Mouse (Mus musculus): ENCODE results near the gene Kif13a. TPM values are rescaled to one million over a fixed set of nuclear protein-coding genes. Genes with fewer than 3 reads are reported as not detected.
A peak's percentile ranks its signal among the peaks of the same experiment; 100 is the strongest.

The Kif13a gene
- polyA plus RNA-seq (2014; fragmentation: Nextera tagmentation; extraction: Ambion mirVana), result 14.5 and 17.4 TPM in 2 replicates

DNA sequence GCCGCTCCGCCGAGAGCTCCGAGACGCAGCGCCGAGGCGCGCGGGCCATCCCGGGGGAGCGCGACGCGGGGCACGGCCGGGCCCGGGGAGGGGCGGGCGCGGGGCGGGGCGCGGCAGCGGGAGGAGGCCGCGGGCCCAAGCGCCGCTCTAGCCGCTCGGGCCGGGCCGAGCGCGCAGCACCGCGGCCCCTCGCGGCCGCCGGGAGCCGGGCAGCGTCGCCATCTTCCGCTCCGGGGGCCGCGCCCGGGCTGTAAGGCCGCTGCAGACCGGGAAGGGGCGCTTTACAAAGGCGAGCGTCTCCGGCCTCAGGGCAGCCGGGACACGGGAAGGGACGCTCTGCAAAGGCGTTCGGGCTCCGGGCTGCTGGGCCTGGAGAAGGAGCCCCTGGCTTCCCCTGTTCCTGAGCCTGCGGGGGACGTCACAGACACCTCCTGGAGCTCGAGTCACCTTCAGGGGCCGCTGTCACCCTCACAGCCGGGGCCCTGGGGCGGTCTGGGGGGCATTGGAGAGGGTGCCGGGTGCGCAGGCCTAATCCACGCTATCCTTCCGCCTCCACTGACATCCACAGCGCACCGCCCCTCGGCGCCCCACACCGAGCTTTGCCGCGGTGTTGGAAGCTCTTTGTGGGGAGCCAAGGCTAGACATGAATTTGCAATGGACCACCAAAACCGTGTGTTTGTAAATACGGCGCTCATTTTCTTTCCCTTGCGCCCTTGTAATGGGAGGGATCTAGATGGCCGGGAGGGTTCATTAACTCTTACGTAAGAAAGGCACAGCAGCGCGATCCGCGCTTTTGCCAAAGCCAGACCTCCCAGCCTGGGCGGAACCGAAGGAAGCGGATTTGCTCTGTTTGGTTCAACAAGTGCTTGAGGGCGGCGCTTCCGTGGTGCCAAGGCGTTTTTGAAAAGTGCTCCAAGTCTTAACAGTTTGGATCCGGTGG lies at the start of gene Kif13a:
Gene Kif13a (minus strand): TSS at position 149 of the 940 bp plus-strand sequence.
- Histone ChIP-seq H3K36me3 (ENCODE audit: control insufficient read depth, insufficient read depth, low read length) (no peaks in the 10 kb centered on the region), H3K4me3 (ENCODE audit: low read depth, low read length) (peak within 1 kb of the TSS; percentile 59), H3K27me3 (ENCODE audit: control insufficient read depth, insufficient read depth, low read length) (no peaks in the 10 kb centered on the region), H3K9me3 (ENCODE audit: control insufficient read depth, low read length) (no peaks in the 10 kb centered on the region), H3K9ac (ENCODE audit: low read depth, low read length) (peak within 1 kb of the TSS; percentile 91), H3K4me1 (replicated peaks; ENCODE audit: control insufficient read depth, insufficient read depth, low read length) (no peaks in the 10 kb centered on the region; the same call in 1 of the 2 replicates), H3K27ac (ENCODE audit: low read depth, low read length) (peak within 1 kb of the TSS; percentile 98), H3K4me2 (replicated peaks; ENCODE audit: low read depth, low read length) (peak within 1 kb of the TSS; percentile 83)
- under 1% methylated on average over 67 of the region's 96 CpGs for WGBS
- ATAC-seq (ENCODE audit: low FRiP score) (peak; percentile 81), DNase-seq (ENCODE audit: low spot score) (peak; percentile 84)

DNA sequence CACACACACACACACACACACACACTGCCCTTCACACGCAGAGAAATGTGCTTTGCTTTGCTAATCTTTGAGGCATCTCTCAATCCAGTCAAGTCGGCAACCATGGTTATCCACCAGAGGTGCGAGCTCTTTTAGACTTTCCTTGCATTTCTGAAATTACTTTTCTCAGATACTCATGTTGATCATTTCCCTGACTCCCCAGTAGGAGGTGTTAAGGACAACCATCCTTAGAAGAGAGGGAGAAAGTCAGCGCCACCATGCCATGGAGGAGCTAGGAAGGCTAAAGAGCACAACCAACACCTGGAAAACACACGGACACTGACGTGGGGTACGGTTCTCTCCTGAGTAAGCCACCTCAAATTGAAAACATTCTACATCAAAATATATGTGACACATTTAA lies 46.9 kb upstream of the Kif13a start:
- no peaks in the 10 kb centered on the region for H3K36me3 ChIP-seq (ENCODE audit: control insufficient read depth, insufficient read depth, low read length)
- no peak for DNase-seq (ENCODE audit: low spot score)
- H3K27ac ChIP-seq (ENCODE audit: low read depth, low read length), result peak overlapping the region; percentile 75; the same call in 1 of the 2 replicates
- H3K27me3 ChIP-seq (ENCODE audit: control insufficient read depth, insufficient read depth, low read length), result no peaks in the 10 kb centered on the region
- ATAC-seq (ENCODE audit: low FRiP score), result no peak
- WGBS, result 94% methylated on average over 7 of the region's 7 CpGs
- H3K4me2 ChIP-seq (replicated peaks; ENCODE audit: low read depth, low read length), result no peak overlapping the region
- H3K9ac ChIP-seq (ENCODE audit: low read depth, low read length), result no peak overlapping the region
- no peak overlapping the region for H3K4me3 ChIP-seq (ENCODE audit: low read depth, low read length)
- H3K9me3 ChIP-seq (ENCODE audit: control insufficient read depth, low read length), result no peaks in the 10 kb centered on the region
- 0 out of 2 replicates have a peak, but pooled peaks cover 3% of the 10 kb centered on the region for H3K4me1 ChIP-seq (replicated peaks; ENCODE audit: control insufficient read depth, insufficient read depth, low read length)

DNA sequence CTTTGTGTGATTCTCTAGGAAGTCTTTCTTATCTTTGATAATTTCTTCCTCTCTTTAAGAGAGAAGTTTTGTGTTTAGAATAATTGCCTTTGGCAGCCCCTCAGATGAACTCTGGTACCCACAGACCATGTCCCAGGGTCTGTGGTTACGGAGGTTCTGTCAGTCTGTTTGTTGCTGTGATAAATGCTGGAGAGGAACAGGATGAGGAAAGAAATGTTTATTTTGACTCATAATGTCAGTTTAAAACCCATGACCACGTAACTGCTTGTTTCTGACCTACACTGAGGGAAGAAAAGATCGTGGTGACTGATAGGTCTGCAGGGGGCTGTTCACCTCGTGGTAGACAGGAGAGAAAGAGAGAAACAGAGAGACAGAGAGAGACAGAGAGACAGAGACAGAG lies 46.3 kb upstream of the Kif13a start:
- Histone ChIP-seq H3K4me2 (replicated peaks; ENCODE audit: low read depth, low read length) (peak overlapping the region; percentile 11; the same call in 1 of the 2 replicates), H3K9ac (ENCODE audit: low read depth, low read length) (no peak overlapping the region), H3K4me3 (ENCODE audit: low read depth, low read length) (no peak overlapping the region)

DNA sequence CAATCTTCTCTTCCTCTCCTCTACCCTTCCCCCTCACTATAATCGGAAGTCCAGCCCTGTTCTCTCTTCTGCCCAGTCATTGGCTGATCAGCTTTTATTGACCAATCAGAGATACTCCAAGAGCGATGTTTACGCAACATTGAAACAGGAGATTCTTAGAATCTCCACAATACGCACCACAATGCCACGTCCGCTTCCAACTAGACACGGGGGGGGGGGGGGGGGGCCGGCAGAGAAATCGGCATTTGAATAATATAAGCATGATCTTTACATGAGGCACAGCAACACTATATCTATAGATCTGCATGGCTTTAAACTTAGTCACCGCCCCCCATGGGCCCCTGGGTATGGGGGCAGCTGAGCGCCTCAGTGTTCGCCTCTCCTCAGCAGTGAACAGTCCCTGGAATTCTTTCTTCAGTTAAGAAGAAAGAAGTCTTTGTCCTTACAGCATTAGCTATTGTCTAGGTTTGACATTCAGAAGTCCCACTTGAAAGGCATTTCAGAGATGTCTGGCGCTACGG lies 45.4 kb upstream of the Kif13a start:
- peak; percentile 79 for DNase-seq (ENCODE audit: low spot score)
- Histone ChIP-seq H3K4me3 (ENCODE audit: low read depth, low read length) (peak overlapping the region; percentile 23), H3K4me1 (replicated peaks; ENCODE audit: control insufficient read depth, insufficient read depth, low read length) (0 out of 2 replicates have a peak, but pooled peaks cover 3% of the 10 kb centered on the region), H3K4me2 (replicated peaks; ENCODE audit: low read depth, low read length) (peak overlapping the region; percentile 11), H3K27ac (ENCODE audit: low read depth, low read length) (peak overlapping the region; percentile 75), H3K9ac (ENCODE audit: low read depth, low read length) (peak overlapping the region; percentile 37), H3K27me3 (ENCODE audit: control insufficient read depth, insufficient read depth, low read length) (no peaks in the 10 kb centered on the region), H3K9me3 (ENCODE audit: control insufficient read depth, low read length) (no peaks in the 10 kb centered on the region), H3K36me3 (ENCODE audit: control insufficient read depth, insufficient read depth, low read length) (no peaks in the 10 kb centered on the region)
- 16% methylated on average over 14 of the region's 14 CpGs for WGBS
- peak; percentile 99 for ATAC-seq (ENCODE audit: low FRiP score)

More for the DNA sequence above, 46.3 kb upstream of the Kif13a start:
- Histone ChIP-seq H3K9me3 (ENCODE audit: control insufficient read depth, low read length) (no peaks in the 10 kb centered on the region), H3K36me3 (ENCODE audit: control insufficient read depth, insufficient read depth, low read length) (no peaks in the 10 kb centered on the region), H3K27me3 (ENCODE audit: control insufficient read depth, insufficient read depth, low read length) (no peaks in the 10 kb centered on the region), H3K27ac (ENCODE audit: low read depth, low read length) (peak overlapping the region; percentile 75), H3K4me1 (replicated peaks; ENCODE audit: control insufficient read depth, insufficient read depth, low read length) (0 out of 2 replicates have a peak, but pooled peaks cover 3% of the 10 kb centered on the region)
- ATAC-seq (ENCODE audit: low FRiP score), result no peak
- peak; percentile 23 for DNase-seq (ENCODE audit: low spot score)
- 34% methylated on average over 4 of the region's 4 CpGs for WGBS

DNA sequence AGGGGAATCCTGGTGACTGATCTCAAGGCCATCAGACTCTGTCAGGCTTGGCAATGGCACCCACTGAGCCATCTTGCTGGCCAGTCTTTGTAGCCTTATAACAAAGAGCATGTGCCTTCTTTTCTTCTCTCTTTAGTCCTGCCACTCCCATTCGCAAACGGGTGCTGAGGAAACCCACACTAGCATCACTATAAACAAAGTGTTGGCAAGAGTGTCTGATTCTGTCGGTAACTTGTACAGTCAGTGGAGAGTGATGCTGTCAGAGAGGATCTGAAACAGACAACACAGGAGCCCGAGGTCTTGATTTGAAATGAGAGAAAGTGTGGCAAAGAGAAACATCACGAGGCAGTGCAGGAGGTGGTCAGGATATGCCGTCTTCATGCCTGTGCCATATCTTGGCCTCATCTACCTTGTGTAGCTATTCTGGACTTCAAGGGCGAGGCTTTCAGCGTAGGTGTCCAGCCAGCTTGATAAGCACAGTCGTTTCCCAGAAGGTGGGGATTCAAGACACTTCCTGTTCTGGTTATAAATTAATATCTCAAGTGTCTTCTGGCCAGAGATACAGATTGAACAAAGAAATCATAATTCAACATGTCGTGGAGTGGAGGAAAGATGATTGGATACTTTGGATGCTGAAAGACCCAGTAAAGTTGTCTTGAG lies 40.7 kb upstream of the Kif13a start:
- 79% methylated on average over 10 of the region's 10 CpGs for WGBS
- Histone ChIP-seq H3K9ac (ENCODE audit: low read depth, low read length) (no peak overlapping the region), H3K4me3 (ENCODE audit: low read depth, low read length) (no peak overlapping the region), H3K4me2 (replicated peaks; ENCODE audit: low read depth, low read length) (no peak overlapping the region), H3K9me3 (ENCODE audit: control insufficient read depth, low read length) (no peaks in the 10 kb centered on the region), H3K4me1 (replicated peaks; ENCODE audit: control insufficient read depth, insufficient read depth, low read length) (no peaks in the 10 kb centered on the region), H3K27me3 (ENCODE audit: control insufficient read depth, insufficient read depth, low read length) (no peaks in the 10 kb centered on the region), H3K27ac (ENCODE audit: low read depth, low read length) (no peak overlapping the region), H3K36me3 (ENCODE audit: control insufficient read depth, insufficient read depth, low read length) (no peaks in the 10 kb centered on the region)
- no peak for ATAC-seq (ENCODE audit: low FRiP score)
- no peak for DNase-seq (ENCODE audit: low spot score)

DNA sequence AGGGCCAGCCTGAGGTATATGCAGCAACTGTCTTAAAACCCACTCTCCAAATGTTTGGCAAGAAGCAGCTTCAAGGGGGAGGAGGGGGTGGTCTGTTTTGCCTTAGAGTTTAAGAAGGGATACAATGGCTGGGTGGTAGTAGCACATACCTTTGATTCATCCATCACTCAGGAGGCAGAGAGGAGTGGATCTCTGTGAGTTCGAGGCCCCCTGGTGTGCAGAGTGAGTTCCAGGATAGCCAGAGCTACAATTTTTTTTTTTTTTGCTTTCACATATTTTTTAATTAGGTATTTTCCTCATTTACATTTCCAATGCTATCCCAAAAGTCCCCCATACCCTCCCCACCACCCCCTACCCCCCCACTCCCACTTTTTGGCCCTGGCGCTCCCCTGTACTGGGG lies 39.0 kb upstream of the Kif13a start:
- Histone ChIP-seq H3K4me2 (replicated peaks; ENCODE audit: low read depth, low read length) (no peak overlapping the region), H3K36me3 (ENCODE audit: control insufficient read depth, insufficient read depth, low read length) (no peaks in the 10 kb centered on the region), H3K4me3 (ENCODE audit: low read depth, low read length) (no peak overlapping the region), H3K27ac (ENCODE audit: low read depth, low read length) (no peak overlapping the region), H3K27me3 (ENCODE audit: control insufficient read depth, insufficient read depth, low read length) (no peaks in the 10 kb centered on the region), H3K9ac (ENCODE audit: low read depth, low read length) (no peak overlapping the region), H3K4me1 (replicated peaks; ENCODE audit: control insufficient read depth, insufficient read depth, low read length) (no peaks in the 10 kb centered on the region), H3K9me3 (ENCODE audit: control insufficient read depth, low read length) (no peaks in the 10 kb centered on the region)
- ATAC-seq (ENCODE audit: low FRiP score) (no peak), DNase-seq (ENCODE audit: low spot score) (no peak)
- 79% methylated on average over 2 of the region's 2 CpGs for WGBS

DNA sequence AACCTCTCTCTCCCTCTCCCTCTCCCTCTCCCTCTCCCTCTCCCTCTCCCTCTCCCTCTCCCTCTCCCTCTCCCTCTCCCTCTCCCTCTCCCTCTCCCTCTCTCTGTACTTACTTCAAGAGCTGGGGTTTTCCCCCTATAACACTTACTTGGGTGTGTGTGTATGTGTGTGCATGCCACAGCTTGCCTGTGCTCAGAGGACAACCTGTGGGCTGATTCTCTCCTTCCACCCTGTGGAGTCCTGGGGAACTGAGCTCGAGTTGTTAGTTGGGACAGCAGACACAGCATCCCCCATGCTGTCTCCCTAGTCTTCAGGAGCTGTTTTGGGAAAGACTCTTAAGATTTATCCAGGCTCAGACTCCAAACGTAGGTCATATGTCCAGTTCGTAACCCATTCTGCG lies 37.6 kb upstream of the Kif13a start:
- DNase-seq (ENCODE audit: low spot score) (no peak), ATAC-seq (ENCODE audit: low FRiP score) (no peak)
- H3K9ac ChIP-seq (ENCODE audit: low read depth, low read length), result no peak overlapping the region
- H3K27ac ChIP-seq (ENCODE audit: low read depth, low read length), result no peak overlapping the region
- H3K4me1 ChIP-seq (replicated peaks; ENCODE audit: control insufficient read depth, insufficient read depth, low read length), result no peaks in the 10 kb centered on the region
- 80% methylated on average over 4 of the region's 4 CpGs for WGBS
- no peaks in the 10 kb centered on the region for H3K9me3 ChIP-seq (ENCODE audit: control insufficient read depth, low read length)
- no peak overlapping the region for H3K4me3 ChIP-seq (ENCODE audit: low read depth, low read length)
- no peak overlapping the region for H3K4me2 ChIP-seq (replicated peaks; ENCODE audit: low read depth, low read length)
- no peaks in the 10 kb centered on the region for H3K36me3 ChIP-seq (ENCODE audit: control insufficient read depth, insufficient read depth, low read length)
- H3K27me3 ChIP-seq (ENCODE audit: control insufficient read depth, insufficient read depth, low read length), result no peaks in the 10 kb centered on the region

DNA sequence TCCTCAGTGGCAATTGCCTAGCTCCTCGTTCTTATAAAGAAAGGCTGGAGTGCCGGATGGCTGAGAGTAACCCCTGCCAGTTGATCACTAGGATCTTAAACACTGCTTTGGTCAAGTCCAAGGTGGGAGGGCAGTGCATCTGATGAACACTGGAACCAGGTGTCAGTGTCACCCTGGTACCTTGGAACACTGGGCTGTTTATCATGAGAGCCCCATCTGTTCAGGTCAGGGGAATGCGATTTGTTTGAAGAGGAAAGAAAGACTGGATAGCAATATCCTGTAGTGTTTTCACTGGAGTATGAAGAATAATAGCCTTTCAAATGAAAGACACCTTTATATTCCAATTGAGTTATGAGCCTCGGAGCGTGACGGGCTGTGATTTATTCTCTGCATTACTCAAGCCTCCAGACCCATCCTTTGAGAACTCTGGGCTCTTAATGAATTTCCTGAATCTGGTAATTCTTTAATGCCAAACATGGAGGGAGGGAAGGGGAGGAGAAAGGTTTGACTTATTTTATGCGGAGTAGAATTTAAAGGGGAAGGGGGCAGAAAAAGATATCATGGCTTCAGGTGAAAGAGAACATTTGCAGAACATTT lies 31.3 kb upstream of the Kif13a start:
- 77% methylated on average over 7 of the region's 7 CpGs for WGBS
- ATAC-seq (ENCODE audit: low FRiP score), result 0 out of 2 replicates have a peak, but pooled peaks have one; percentile 17
- no peak overlapping the region for H3K9ac ChIP-seq (ENCODE audit: low read depth, low read length)
- DNase-seq (ENCODE audit: low spot score), result no peak
- no peaks in the 10 kb centered on the region for H3K36me3 ChIP-seq (ENCODE audit: control insufficient read depth, insufficient read depth, low read length)
- H3K27ac ChIP-seq (ENCODE audit: low read depth, low read length), result peak overlapping the region; percentile 30; the same call in 1 of the 2 replicates
- H3K9me3 ChIP-seq (ENCODE audit: control insufficient read depth, low read length), result no peaks in the 10 kb centered on the region
- no peaks in the 10 kb centered on the region for H3K4me1 ChIP-seq (replicated peaks; ENCODE audit: control insufficient read depth, insufficient read depth, low read length)
- no peak overlapping the region for H3K4me2 ChIP-seq (replicated peaks; ENCODE audit: low read depth, low read length)
- no peak overlapping the region for H3K4me3 ChIP-seq (ENCODE audit: low read depth, low read length)
- H3K27me3 ChIP-seq (ENCODE audit: control insufficient read depth, insufficient read depth, low read length), result no peaks in the 10 kb centered on the region

All from hindbrain, embryonic 11.5 days (tissue).